Mouse (Mus musculus): ENCODE results near the gene S100a14. TPM values are rescaled to one million over a fixed set of nuclear protein-coding genes. Genes with fewer than 3 reads are reported as not detected.

The S100a14 gene
- polyA plus RNA-seq, 1 experiment = 1.3 TPM

GRCm38 (mm10) chr3:90517711-90518110 lies 8.9 kb upstream of the S100a14 start:
- Histone ChIP-seq H3K4me3 (ENCODE audit: low read depth, low read length) (no peak overlapping the region), H3K27me3 (ENCODE audit: control insufficient read depth, insufficient read depth, low read length) (no peaks in the 10 kb centered on the region), H3K36me3 (ENCODE audit: control insufficient read depth, insufficient read depth, low read length) (no peaks in the 10 kb centered on the region), H3K27ac (ENCODE audit: insufficient read depth, low read depth, low read length) (no peak overlapping the region), H3K4me1 (ENCODE audit: control insufficient read depth, insufficient read depth, insufficient read length, low read length) (peaks cover 8% of the 10 kb centered on the region; the same call in 1 of the 2 replicates)
- TF ChIP-seq CTCF (IDR thresholded peaks at IDR 0.05; ENCODE audit: extremely low read depth, insufficient read length, insufficient replicate concordance, low read depth, low read length) (no peak), POLR2A (IDR thresholded peaks at IDR 0.05; ENCODE audit: low read depth, low read length) (no peak)
- WGBS = 85% methylated on average over 4 of the region's 4 CpGs

GRCm38 (mm10) chr3:90525421-90525820 lies 1.2 kb upstream of the S100a14 start:
- H3K4me3 ChIP-seq (ENCODE audit: low read depth, low read length) = no peak overlapping the region
- H3K36me3 ChIP-seq (ENCODE audit: control insufficient read depth, insufficient read depth, low read length) = no peaks in the 10 kb centered on the region
- TF ChIP-seq CTCF (IDR thresholded peaks at IDR 0.05; ENCODE audit: extremely low read depth, insufficient read length, insufficient replicate concordance, low read depth, low read length) = peak; percentile 69; the same call in 1 of the 2 replicates
- no peak for TF ChIP-seq POLR2A (IDR thresholded peaks at IDR 0.05; ENCODE audit: low read depth, low read length)
- no peaks in the 10 kb centered on the region for H3K27me3 ChIP-seq (ENCODE audit: control insufficient read depth, insufficient read depth, low read length)
- peaks cover 11% of the 10 kb centered on the region; the same call in 1 of the 2 replicates for H3K4me1 ChIP-seq (ENCODE audit: control insufficient read depth, insufficient read depth, insufficient read length, low read length)
- no peak overlapping the region for H3K27ac ChIP-seq (ENCODE audit: insufficient read depth, low read depth, low read length)
- whole genome bisulfite sequencing = 64% methylated on average over 4 of the region's 4 CpGs

- TF ChIP-seq CTCF (IDR thresholded peaks at IDR 0.05; ENCODE audit: extremely low read depth, insufficient read length, insufficient replicate concordance, low read depth, low read length) = no peak
- no peak for TF ChIP-seq POLR2A (IDR thresholded peaks at IDR 0.05; ENCODE audit: low read depth, low read length)
- Histone ChIP-seq H3K27me3 (ENCODE audit: control insufficient read depth, insufficient read depth, low read length) (no peaks in the 10 kb centered on the region), H3K4me3 (ENCODE audit: low read depth, low read length) (no peak overlapping the region), H3K4me1 (ENCODE audit: control insufficient read depth, insufficient read depth, insufficient read length, low read length) (peaks cover 11% of the 10 kb centered on the region; the same call in 1 of the 2 replicates), H3K27ac (ENCODE audit: insufficient read depth, low read depth, low read length) (peak overlapping the region; percentile 54), H3K36me3 (ENCODE audit: control insufficient read depth, insufficient read depth, low read length) (no peaks in the 10 kb centered on the region)
- WGBS = 32% methylated on average over 2 of the region's 2 CpGs
These were observed 580 bp upstream of the S100a14 start for GRCm38 (mm10) chr3:90526076-90526475.

GRCm38 (mm10) chr3:90527291-90527873 lies 726 bp downstream of the S100a14 start:
- Histone ChIP-seq H3K4me3 (ENCODE audit: low read depth, low read length) (no peak overlapping the region), H3K4me1 (ENCODE audit: control insufficient read depth, insufficient read depth, insufficient read length, low read length) (peaks cover 11% of the 10 kb centered on the region; the same call in 1 of the 2 replicates), H3K27me3 (ENCODE audit: control insufficient read depth, insufficient read depth, low read length) (no peaks in the 10 kb centered on the region), H3K27ac (ENCODE audit: insufficient read depth, low read depth, low read length) (no peak overlapping the region), H3K36me3 (ENCODE audit: control insufficient read depth, insufficient read depth, low read length) (no peaks in the 10 kb centered on the region)
- TF ChIP-seq CTCF (IDR thresholded peaks at IDR 0.05; ENCODE audit: extremely low read depth, insufficient read length, insufficient replicate concordance, low read depth, low read length) (no peak), POLR2A (IDR thresholded peaks at IDR 0.05; ENCODE audit: low read depth, low read length) (no peak)
- WGBS = 94% methylated on average over 7 of the region's 7 CpGs

GRCm38 (mm10) chr3:90531713-90532112 lies 5.1 kb downstream of the S100a14 start:
- Histone ChIP-seq H3K4me1 (ENCODE audit: control insufficient read depth, insufficient read depth, insufficient read length, low read length) (peaks cover 5% of the 10 kb centered on the region; the same call in 1 of the 2 replicates), H3K27me3 (ENCODE audit: control insufficient read depth, insufficient read depth, low read length) (no peaks in the 10 kb centered on the region), H3K36me3 (ENCODE audit: control insufficient read depth, insufficient read depth, low read length) (no peaks in the 10 kb centered on the region), H3K27ac (ENCODE audit: insufficient read depth, low read depth, low read length) (no peak overlapping the region), H3K4me3 (ENCODE audit: low read depth, low read length) (no peak overlapping the region)
- 56% methylated on average over 5 of the region's 5 CpGs for WGBS
- no peak for TF ChIP-seq POLR2A (IDR thresholded peaks at IDR 0.05; ENCODE audit: low read depth, low read length)
- TF ChIP-seq CTCF (IDR thresholded peaks at IDR 0.05; ENCODE audit: extremely low read depth, insufficient read length, insufficient replicate concordance, low read depth, low read length) = no peak

GRCm38 (mm10) chr3:90535446-90535845 lies 8.8 kb downstream of the S100a14 start:
- Histone ChIP-seq H3K27me3 (ENCODE audit: control insufficient read depth, insufficient read depth, low read length) (no peaks in the 10 kb centered on the region), H3K4me1 (ENCODE audit: control insufficient read depth, insufficient read depth, insufficient read length, low read length) (peaks cover 10% of the 10 kb centered on the region), H3K27ac (ENCODE audit: insufficient read depth, low read depth, low read length) (no peak overlapping the region), H3K4me3 (ENCODE audit: low read depth, low read length) (no peak overlapping the region), H3K36me3 (ENCODE audit: control insufficient read depth, insufficient read depth, low read length) (no peaks in the 10 kb centered on the region)
- 69% methylated on average over 1 of the region's 1 CpGs for WGBS
- TF ChIP-seq CTCF (IDR thresholded peaks at IDR 0.05; ENCODE audit: extremely low read depth, insufficient read length, insufficient replicate concordance, low read depth, low read length) = no peak
- TF ChIP-seq POLR2A (IDR thresholded peaks at IDR 0.05; ENCODE audit: low read depth, low read length) = no peak

GRCm38 (mm10) chr3:90537141-90537904 lies 10.7 kb downstream of the S100a14 start, which contains the start of gene S100a16:
S100a16 (plus strand) TSS chr3:90537254.
- Histone ChIP-seq H3K36me3 (ENCODE audit: control insufficient read depth, insufficient read depth, low read length) (peaks cover 3% of the 10 kb centered on the region; the same call in 1 of the 2 replicates), H3K27ac (ENCODE audit: insufficient read depth, low read depth, low read length) (peak within 1 kb of the TSS; percentile 61), H3K27me3 (ENCODE audit: control insufficient read depth, insufficient read depth, low read length) (no peaks in the 10 kb centered on the region), H3K4me3 (ENCODE audit: low read depth, low read length) (peak within 1 kb of the TSS; percentile 64), H3K4me1 (ENCODE audit: control insufficient read depth, insufficient read depth, insufficient read length, low read length) (peaks cover 10% of the 10 kb centered on the region)
- TF ChIP-seq CTCF (IDR thresholded peaks at IDR 0.05; ENCODE audit: extremely low read depth, insufficient read length, insufficient replicate concordance, low read depth, low read length) (no peak), POLR2A (IDR thresholded peaks at IDR 0.05; ENCODE audit: low read depth, low read length) (peak; percentile 65; the same call in 1 of the 2 replicates)
- WGBS = 13% methylated on average over 10 of the region's 10 CpGs
